Mouse (Mus musculus) heart, adult 2 months (tissue): Measurements from ENCODE around the gene Gm19402.

Source experiments
- CTCF ChIP-seq: fragments of 200-600 bp; IDR thresholded peaks from 2 replicates; pipeline ENCODE4 v1.8.1; 2022; ENCODE audit warnings: antibody characterized with exemption, mild to moderate bottlenecking, moderate library complexity
- EP300 ChIP-seq: fragments of 200-500 bp; IDR thresholded peaks from 2 replicates; pipeline ENCODE4 v1.6.1; 2011; ENCODE audit warnings: low read depth, low read length, control low read depth; ENCODE audit not compliant: insufficient read depth
- POLR2A ChIP-seq: fragments of 200-500 bp; IDR thresholded peaks from 2 replicates; pipeline ENCODE4 v1.6.1; 2011; ENCODE audit warnings: mild to moderate bottlenecking, low read depth, low read length, control low read depth; ENCODE audit not compliant: insufficient read depth

- TF ChIP-seq EP300 (no peak), POLR2A (no peak), CTCF (no peak)
Measured at GRCm38 (mm10) chr10:77713734-77714133, 23.2 kb upstream of the Gm19402 start.
